Mouse (Mus musculus) CH12.LX (cell line): ENCODE results near the gene Fgd6.

ENCODE experiments used
- BHLHE40 ChIP-seq: IDR thresholded peaks from 2 replicates; pipeline ENCODE4 v1.6.1; 2011; ENCODE audit warnings: mild to moderate bottlenecking, low read depth, low read length, improper control_type of control experiment
- CHD1 ChIP-seq: IDR thresholded peaks from 2 replicates; pipeline ENCODE4 v1.6.1; 2012; ENCODE audit warnings: low read depth, low read length, improper control_type of control experiment, inconsistent platforms
- CTCF ChIP-seq, 2 experiments: IDR thresholded peaks in 1 of 2; conservative IDR thresholded peaks in 1 of 2; 2 replicates each; pipeline ENCODE4 v1.5.1; 2011 to 2012; ENCODE audit warnings: low read depth in 2 of 2, low read length in 2 of 2, improper control_type of control experiment in 1 of 2, inconsistent platforms in 1 of 2, mild to moderate bottlenecking in 1 of 2, moderate library complexity in 1 of 2
- EP300 ChIP-seq: IDR thresholded peaks from 2 replicates; pipeline ENCODE4 v1.6.1; 2011; ENCODE audit warnings: low read length, improper control_type of control experiment
- MAX ChIP-seq: IDR thresholded peaks from 2 replicates; pipeline ENCODE4 v1.6.1; 2011; ENCODE audit warnings: low read length, improper control_type of control experiment
- POLR2A ChIP-seq: IDR thresholded peaks from 2 replicates; pipeline ENCODE4 v1.6.1; 2011; ENCODE audit warnings: low read depth, mild to moderate bottlenecking, improper control_type of control experiment, low read length
- POLR2AphosphoS2 ChIP-seq: IDR thresholded peaks from 2 replicates; pipeline ENCODE4 v1.6.1; 2011; ENCODE audit warnings: low read depth, low read length, improper control_type of control experiment
- SMC3 ChIP-seq: IDR thresholded peaks from 2 replicates; pipeline ENCODE4 v1.6.1; 2011; ENCODE audit warnings: low read depth, low read length, improper control_type of control experiment
- ZNF384 ChIP-seq: IDR thresholded peaks from 2 replicates; pipeline ENCODE4 v1.6.1; 2012; ENCODE audit warnings: low read depth, low read length, improper control_type of control experiment, inconsistent platforms

DNA sequence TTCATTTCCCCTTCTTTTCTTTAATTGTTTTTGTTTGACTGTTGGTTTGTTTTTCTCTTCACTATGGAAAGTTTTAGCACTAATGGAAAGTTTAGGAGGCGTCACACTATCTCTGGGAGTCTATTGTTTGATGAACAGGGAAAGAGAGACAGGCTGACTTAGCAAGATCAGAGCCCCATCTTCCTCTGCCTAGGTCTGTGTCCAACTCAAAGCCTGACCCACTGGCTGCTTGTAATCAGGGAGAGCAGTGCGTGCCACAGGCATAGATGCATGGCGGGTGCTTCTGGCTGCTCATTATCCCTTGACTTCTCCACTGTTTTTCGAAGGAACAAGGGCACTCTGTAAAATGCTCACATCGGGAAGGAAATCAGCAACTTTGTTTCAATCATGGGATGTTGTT lies 26.6 kb downstream of the Fgd6 start:
- no peak for TF ChIP-seq BHLHE40
- TF ChIP-seq CTCF (conservative IDR thresholded peaks at IDR 0.05 in 1 of 2, IDR thresholded peaks at IDR 0.05 in 1 of 2; ENCODE audit: low read depth in 2 of 2, low read length in 2 of 2), result no peak
- TF ChIP-seq SMC3, result no peak
- TF ChIP-seq CHD1, result no peak
- TF ChIP-seq POLR2AphosphoS2, result no peak
- TF ChIP-seq MAX, result no peak
- TF ChIP-seq EP300, result no peak
- TF ChIP-seq POLR2A, result no peak
- no peak for TF ChIP-seq ZNF384
